Mouse (Mus musculus) spleen, adult 2 months (tissue): Measurements from ENCODE around the gene Zfp866.

Source experiments
- CTCF ChIP-seq: fragments of 200-500 bp; IDR thresholded peaks from 2 replicates; pipeline ENCODE4 v1.5.1; 2011; ENCODE audit warnings: mild to moderate bottlenecking, inconsistent platforms; ENCODE audit not compliant: insufficient read depth, insufficient read length, insufficient replicate concordance; ENCODE audit errors: extremely low read depth
- POLR2A ChIP-seq: fragments of 200-500 bp; IDR thresholded peaks from 2 replicates; pipeline ENCODE4 v1.6.1; 2011; ENCODE audit warnings: low read depth, low read length, inconsistent platforms

DNA sequence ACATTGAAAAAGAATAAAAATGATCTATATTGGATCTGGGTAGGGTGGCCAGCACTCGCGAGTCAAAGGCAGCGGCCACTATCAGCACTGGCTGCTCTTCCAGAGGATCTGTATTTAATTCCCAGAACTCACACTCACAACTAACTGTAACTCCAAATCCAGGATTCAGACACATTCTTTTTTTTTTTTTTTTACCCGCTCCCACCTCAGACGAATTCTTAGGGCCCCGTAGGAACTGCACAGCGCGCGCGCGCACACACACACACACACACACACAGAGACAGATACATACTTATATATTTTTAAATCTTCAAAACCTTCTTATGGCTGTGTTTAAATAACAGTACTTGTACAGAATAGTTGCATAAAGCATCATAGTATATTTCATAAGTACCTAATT lies 614 bp downstream of the Zfp866 start:
- TF ChIP-seq POLR2A (no peak), CTCF (no peak)
